Mouse (Mus musculus): ENCODE measurements around the gene Morn4.

The Morn4 gene

DNA sequence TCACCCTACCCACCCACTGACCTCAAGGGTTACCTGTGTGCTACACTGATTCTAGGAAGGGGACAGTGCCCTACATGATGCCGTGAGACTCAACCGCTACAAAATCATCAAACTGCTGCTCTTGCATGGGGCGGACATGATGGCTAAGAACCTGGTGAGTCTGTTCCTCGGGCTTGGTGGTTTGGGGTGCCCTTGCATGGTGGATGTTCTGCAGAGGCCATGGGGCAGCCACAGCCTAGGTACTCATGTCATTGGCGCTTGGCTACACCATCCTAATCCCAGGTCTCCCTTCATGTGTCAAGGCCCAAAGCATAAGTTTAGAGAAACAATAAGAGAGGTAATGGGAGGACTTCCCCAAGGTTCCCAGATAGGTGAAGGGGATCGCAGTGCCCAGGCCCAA is 42.2 kb downstream of the Morn4 start:
- DNase-seq (ENCODE audit: low spot score), result no peak

DNA sequence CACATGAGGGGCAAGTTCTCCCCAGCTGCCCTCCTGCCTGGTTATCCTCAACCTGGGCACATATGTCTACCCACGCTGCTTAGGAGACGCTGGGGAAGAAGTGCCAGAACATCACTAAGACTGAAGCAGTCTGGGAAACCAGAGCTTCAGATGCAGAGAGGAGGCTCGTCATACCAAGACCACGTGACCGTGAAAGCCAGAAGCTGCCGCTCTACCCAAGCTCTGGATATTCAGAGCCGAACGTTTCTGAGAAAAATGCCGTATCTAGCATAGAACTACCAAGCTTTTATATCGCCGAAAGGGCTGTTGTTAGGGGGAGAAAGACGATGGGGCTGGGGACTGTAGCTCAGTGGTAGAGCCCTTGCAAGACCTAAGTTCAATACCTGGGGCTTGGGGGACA is 47.8 kb downstream of the Morn4 start:
- no peak for DNase-seq (ENCODE audit: low spot score)

DNA sequence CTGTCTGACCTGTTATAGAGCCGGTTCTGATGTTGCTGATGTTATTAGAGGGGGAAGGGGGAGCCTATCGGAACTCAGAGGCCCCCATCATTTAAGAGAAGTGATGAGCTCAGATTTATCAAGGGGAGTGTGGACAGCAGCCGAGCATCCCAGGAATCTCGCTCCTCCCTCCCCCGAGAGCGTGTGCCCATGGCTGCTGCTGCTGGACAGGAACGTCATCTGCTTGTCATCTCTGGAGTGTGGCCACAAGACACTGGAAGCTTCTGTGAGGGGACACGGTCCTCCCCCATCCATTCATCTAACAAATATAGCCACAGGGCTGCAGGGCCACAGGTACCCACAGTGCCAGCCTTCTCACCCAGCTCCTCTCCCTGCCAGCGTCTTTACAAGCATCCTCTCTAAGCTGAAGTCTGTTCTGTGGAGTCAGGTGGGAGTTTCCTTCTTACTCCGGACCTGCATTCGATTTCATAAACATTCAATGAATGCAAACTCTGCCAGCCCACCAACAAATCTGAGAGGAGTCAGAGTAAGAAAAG is 48.9 kb downstream of the Morn4 start:
- DNase-seq (ENCODE audit: low spot score), result no peak

DNA sequence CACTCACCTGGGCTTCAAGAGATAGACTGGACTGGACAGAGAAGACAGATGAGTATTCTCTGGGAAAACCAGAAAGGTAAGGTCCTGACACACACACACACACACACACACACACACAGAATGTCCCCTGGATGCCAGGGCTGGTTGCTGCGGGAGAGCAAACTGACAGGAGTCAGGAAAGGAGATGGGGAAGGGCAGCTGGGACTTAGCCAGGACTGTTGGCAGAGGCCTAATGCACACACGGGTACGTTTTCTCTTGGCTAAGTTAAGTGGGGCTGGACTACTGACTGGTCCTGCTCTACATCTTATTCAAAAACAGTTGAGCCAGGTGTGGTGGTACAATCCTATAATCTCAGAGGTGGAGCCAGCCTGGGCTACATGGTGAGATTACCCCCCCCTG is 49.8 kb downstream of the Morn4 start:
- DNase-seq (ENCODE audit: low spot score), result no peak

DNA sequence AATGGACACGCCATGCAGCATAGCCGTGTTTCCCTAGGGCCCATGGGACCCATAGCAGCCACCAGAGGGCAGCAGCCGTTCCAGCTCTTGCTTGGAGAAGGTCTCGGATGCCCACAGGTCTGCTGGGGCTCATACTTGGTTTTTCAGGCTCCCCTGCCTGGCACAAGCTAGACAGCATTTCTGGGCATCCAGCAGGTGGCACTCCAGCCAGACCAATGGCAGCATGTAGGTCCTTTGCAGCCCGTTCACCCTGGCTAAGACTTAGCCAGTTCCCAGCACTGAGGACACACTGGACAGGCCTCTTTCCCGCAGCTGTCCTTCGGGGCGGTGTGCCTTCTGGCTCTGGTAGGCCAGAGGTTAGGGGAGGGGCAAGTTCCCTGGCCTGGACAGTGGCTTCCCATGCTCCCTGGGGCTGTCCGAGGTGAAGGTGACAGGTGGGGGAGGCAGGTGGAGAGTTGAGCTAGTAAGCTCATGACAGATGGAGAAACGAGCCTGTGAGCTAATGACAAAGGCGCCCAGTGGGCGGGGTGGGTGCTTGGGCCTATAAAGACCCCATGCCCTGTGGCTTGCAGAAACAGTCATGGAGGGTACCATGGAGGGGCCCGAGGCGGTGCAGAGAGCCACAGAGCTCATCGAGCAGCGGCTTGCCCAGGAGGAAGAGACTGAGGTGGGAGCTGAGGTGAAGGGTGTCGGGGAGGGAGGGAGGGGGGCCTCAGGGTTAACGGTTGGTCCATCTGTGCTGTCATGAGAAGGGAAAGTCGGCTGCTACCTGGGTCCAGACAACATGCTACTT is 50.5 kb downstream of the Morn4 start, which contains the start of gene Ankrd2:
Gene Ankrd2 (plus strand): TSS at position 545 of the 793 bp plus-strand sequence.
- peak; percentile 45 for DNase-seq (ENCODE audit: low spot score)

DNA sequence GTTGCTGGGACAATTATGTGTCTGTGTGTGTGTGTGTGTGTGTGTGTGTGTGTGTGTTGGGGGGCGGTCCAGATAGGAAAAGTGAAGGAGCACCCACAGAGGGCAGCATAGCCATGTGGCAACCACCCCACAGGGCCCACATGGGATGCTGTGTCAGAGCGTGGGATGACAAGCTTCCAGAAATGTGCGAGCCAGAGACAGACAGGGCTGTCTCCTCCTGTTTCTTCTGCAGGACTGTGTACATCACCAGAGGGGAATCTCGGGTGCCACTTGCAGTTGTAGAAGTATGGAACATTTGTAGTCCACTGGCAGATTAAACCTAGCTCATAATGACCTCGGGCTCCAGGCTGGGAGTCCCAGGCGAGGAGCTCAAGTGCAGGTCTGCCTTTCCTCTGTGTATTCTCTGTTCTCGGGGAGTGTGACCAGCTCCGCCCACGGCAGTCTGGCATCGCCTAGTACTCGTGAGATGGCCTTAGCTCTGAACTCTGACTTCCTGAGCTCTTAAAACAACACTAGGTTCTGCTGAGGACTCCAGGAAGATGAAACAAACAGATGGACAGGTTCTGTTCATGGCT is 51.2 kb downstream of the Morn4 start:
- no peak for DNase-seq (ENCODE audit: low spot score)

DNA sequence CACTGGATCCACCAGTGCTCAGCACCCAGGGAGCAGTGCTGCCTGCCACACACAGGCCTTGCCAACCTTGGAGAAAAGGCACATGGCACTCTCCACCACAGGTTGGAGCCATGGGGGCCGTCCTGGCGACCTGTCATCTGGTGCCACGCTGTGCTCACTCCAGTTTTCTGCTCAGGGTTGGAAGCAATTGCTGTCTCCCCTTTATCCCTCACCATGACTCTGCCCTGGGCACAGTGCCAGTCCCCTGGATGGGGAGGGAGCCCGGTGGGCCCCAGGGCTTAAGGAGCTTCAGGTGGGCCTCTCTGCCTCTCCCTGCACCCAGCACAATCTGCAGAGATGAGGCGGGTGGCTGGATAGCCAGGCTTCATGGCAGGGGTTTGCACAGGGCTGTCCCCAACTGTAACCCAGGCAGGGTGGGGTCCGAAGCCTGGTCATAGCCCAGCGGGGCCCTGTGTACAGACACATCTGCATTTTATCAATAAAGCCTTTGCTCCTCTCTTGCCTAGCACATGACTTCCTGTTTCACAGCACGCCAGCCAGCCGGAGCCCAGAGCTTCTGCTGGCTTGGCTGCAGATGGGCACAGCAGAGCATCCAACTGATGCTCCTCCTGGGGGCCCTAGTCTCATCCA is 51.9 kb downstream of the Morn4 start:
- DNase-seq (ENCODE audit: low spot score), result no peak

DNA sequence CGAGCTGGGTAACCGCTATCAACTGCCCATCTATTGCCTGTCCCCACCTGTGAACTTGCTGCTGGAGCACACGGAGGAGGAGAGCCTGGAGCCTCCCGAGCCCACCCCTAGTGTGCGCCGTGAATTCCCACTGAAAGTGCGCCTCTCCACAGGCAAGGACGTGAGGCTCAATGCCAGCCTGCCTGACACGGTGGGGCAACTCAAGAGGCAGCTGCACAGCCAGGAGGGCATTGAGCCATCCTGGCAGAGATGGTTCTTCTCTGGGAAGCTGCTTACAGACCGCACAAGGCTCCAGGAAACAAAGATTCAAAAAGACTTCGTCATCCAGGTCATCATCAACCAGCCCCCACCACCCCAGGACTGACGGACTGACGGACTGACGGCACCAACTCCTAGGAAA is 52.5 kb downstream of the Morn4 start:
- no peak for DNase-seq (ENCODE audit: low spot score)

DNA sequence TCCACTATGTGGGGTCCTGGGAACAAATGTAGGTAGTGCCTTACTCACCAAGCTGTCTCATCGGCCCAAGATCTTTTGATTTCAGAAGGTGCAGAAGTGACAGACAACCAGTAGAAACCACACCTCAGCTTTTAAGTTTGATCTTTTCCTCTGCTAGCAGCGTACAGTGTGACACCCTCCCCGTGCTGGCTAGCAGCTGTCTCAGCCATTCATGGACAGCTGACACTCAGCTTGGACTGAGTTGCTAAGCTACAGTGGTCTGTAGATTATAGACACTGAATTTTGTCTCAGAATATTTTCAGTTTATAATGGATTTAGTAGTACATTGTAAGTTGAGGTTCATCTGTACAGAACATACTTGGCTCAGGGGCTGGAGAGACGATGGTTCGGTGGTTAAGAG is 55.0 kb downstream of the Morn4 start:
- DNase-seq (ENCODE audit: low spot score), result no peak

DNA sequence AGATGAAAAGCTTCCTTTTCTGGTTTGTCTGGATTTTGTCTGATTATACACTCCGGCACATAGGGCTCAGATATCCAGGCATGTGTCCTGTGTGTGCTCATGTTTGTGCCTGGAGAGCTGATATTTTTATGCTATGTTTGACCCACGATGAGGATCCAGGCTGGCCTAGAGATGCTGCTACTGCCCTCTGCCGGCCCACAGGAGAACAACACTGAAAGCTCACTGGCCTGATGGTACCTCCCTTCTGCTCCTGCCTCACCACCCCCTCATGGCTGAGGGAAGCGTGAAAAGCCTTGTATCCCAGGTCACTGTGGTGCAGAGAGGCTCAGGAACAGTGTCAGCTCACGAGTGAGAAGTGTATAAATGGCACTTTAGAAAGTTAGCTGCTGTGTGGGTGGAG is 60.0 kb downstream of the Morn4 start:
- DNase-seq (ENCODE audit: low spot score), result peak; percentile 60

All from c-Kit-positive CD71-positive TER-119-positive erythroid progenitor cells, embryonic 14.5 days (primary cell).